Mouse (Mus musculus) midbrain, embryonic 14.5 days (tissue): ENCODE measurements at regions not wholly inside any gene's neighbourhood (a gene's known extent, or its start where the extent isn't known, plus 50 kb on each side); places are given as distances from the start of the nearest gene placed in this dataset.

Source experiments
- ATAC-seq: fragments of 200-750 bp; cut with Nextera tagmentation; 2 replicates; pipeline ENCODE4 v1.8.0; 2017; ENCODE audit warnings: moderate number of reproducible peaks, moderate library complexity; ENCODE audit not compliant: low FRiP score, low TSS enrichment
- DNase-seq: peaks from one replicate; pipeline ENCODE4 v3.0.0-alpha.2; 2015
- H3K27ac ChIP-seq: fragments of 300-500 bp; sonication (generic); replicated peaks from 2 replicates; pipeline ENCODE4 v1.5.1; 2014; ENCODE audit warnings: mild to moderate bottlenecking, low read depth, low read length, moderate library complexity
- H3K27me3 ChIP-seq: fragments of 300-500 bp; sonication (generic); 2 replicates; pipeline ENCODE4 v1.6.1; 2014; ENCODE audit warnings: low read length, control low read depth, mixed read lengths; ENCODE audit not compliant: control insufficient read depth, insufficient read depth
- H3K36me3 ChIP-seq: fragments of 300-500 bp; sonication (generic); 2 replicates; pipeline ENCODE4 v1.6.1; 2014; ENCODE audit warnings: low read length, control low read depth; ENCODE audit not compliant: control insufficient read depth, insufficient read depth
- H3K4me1 ChIP-seq: fragments of 300-500 bp; sonication (generic); 2 replicates; pipeline ENCODE4 v1.6.1; 2014; ENCODE audit warnings: mild to moderate bottlenecking, antibody characterized with exemption, low read length, control low read depth; ENCODE audit not compliant: control insufficient read depth, insufficient read depth
- H3K4me2 ChIP-seq: fragments of 300-500 bp; sonication (generic); 2 replicates; pipeline ENCODE4 v1.6.1; 2014; ENCODE audit warnings: mild to moderate bottlenecking, low read length, moderate library complexity
- H3K4me3 ChIP-seq: fragments of 300-500 bp; sonication (generic); replicated peaks from 2 replicates; pipeline ENCODE4 v1.5.1; 2014; ENCODE audit warnings: low read depth, low read length
- H3K9ac ChIP-seq: fragments of 300-500 bp; sonication (generic); replicated peaks from 2 replicates; pipeline ENCODE4 v1.6.1; 2014; ENCODE audit warnings: mild to moderate bottlenecking, low read length, moderate library complexity
- H3K9me3 ChIP-seq: fragments of 300-500 bp; sonication (generic); 2 replicates; pipeline ENCODE4 v1.6.1; 2016; ENCODE audit warnings: low read length, control low read depth, mixed read lengths; ENCODE audit not compliant: control insufficient read depth
- WGBS: fragments of 180-500 bp; shearing (Covaris S2); extraction: QIAGEN DNeasy Blood & Tissue Kit; methylation state at CpG from one replicate; pipeline ENCODE4 v1.1.7; 2014; 5-methylcytosine and 5-hydroxymethylcytosine counted together

DNA sequence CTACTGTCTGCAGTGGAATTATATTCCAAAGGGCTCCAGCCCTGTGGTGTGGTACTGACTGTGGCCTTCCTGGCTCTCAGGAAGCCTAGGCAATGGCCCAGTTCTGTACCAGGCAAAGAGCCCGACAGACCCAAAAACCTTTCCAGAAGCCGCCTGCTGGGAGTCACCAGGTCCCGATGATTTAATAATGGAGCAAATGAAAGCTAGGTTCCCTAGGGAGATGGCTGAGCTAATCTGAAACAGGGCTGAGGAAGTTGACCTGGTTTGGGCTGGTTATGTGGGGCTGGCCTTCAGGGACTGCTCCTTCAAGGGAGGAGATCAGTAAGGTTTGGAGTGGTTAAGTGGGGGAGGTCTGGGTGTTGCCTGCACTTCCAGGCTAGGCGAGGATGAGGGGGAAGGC, 298.1 kb downstream of the Matn1 start:
- H3K4me3 ChIP-seq = no peak overlapping the region
- no peak overlapping the region for H3K9ac ChIP-seq
- H3K36me3 ChIP-seq = no peaks in the 10 kb centered on the region
- no peak for DNase-seq
- no peak overlapping the region for H3K4me2 ChIP-seq
- no peaks in the 10 kb centered on the region for H3K9me3 ChIP-seq
- no peak for ATAC-seq
- no peak overlapping the region for H3K27ac ChIP-seq
- WGBS = 77% methylated on average over 4 of the region's 4 CpGs
- H3K27me3 ChIP-seq = no peaks in the 10 kb centered on the region
- H3K4me1 ChIP-seq = peaks cover 25% of the 10 kb centered on the region

DNA sequence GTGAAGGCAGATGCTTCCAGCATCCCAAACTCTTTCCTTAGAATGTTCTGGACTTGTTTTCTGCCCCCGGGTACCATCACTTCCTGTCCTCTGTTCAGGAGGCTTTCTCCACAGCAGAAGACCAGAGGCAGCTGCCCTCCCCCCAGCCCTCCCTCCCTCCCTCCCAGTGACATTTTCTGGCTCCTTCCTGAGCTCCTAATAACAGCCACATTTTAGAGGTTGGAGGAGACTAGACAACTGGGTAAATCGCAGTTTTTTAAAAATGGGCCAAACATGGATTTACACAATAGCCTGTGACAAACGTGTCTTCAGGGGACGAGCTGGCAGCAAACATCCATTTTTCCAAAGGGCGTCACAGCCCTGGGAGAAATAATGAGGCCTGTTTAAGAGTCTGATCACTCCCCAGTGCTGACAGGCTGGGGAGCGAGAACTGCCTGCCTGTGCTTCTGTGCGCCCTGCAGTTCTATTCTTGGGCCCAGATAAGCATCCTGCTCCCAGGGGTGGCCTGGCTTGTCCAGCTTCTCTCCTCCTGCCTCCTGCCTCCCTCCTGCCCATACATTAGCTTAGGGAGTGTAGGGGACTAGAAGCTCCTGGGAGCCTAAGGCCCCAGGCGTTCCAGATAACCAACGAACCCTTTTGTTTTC, 299.7 kb downstream of the Matn1 start:
- Histone ChIP-seq H3K27ac (peak overlapping the region; percentile 85), H3K4me3 (no peak overlapping the region), H3K36me3 (no peaks in the 10 kb centered on the region), H3K4me1 (peaks cover 25% of the 10 kb centered on the region), H3K9me3 (no peaks in the 10 kb centered on the region), H3K9ac (peak overlapping the region; percentile 40; the same call in 1 of the 2 replicates), H3K4me2 (no peak overlapping the region; the same call in 1 of the 2 replicates), H3K27me3 (no peaks in the 10 kb centered on the region)
- peak; percentile 72; the same call in 1 of the 2 replicates for ATAC-seq
- DNase-seq = peak; percentile 78
- 11% methylated on average over 9 of the region's 9 CpGs for WGBS

DNA sequence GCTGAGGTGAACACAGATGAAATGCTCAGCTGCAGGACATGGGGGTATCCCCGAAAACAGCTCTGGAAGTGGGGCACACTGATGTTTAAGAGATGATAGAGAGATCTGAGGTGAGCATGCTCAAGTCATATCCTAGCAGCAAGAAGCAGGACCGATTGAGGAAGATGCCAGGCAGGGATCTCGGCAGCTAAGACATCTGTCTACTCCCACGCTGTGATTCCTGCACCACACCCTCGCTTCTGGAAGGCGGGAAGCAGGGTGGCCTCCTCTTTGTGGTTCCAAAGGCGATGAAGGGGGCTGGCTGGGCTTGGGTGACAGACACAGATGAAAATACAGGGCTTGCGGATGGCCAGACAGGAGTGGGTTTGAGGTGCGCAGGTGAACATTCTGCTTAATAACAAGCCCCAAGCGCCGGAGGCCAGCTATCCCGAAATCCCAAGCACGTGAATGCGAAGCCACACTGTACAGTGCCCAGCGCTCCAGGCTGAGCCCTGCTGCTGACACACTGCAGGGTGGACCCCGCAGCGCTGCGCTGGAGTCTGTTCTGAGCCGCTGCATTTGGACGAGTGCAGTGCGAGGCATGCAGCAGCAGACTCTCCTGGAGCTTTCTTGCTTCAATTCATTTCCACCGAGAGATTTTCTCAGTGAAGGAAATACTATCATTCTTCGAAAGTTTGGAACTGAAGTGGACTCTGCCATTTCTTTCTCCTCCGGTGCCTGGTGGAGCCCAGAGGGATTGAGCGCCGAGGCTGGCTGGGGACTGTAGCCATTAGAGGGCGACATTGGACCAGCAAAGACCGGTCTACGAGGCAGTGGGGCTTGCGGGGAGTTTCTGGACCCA, 308.6 kb downstream of the Matn1 start:
- WGBS = 17% methylated on average over 30 of the region's 30 CpGs
- no peaks in the 10 kb centered on the region for H3K9me3 ChIP-seq
- H3K36me3 ChIP-seq = no peaks in the 10 kb centered on the region
- H3K4me1 ChIP-seq = peaks cover 6% of the 10 kb centered on the region; the same call in 1 of the 2 replicates
- H3K4me2 ChIP-seq = peak overlapping the region; percentile 49
- ATAC-seq (peak; percentile 70; the same call in 1 of the 2 replicates), DNase-seq (peak; percentile 91)
- H3K9ac ChIP-seq = 0 out of 2 replicates have a peak overlapping the region, but pooled peaks have one; percentile 16
- H3K27me3 ChIP-seq = no peaks in the 10 kb centered on the region
- no peak overlapping the region for H3K27ac ChIP-seq
- no peak overlapping the region for H3K4me3 ChIP-seq

DNA sequence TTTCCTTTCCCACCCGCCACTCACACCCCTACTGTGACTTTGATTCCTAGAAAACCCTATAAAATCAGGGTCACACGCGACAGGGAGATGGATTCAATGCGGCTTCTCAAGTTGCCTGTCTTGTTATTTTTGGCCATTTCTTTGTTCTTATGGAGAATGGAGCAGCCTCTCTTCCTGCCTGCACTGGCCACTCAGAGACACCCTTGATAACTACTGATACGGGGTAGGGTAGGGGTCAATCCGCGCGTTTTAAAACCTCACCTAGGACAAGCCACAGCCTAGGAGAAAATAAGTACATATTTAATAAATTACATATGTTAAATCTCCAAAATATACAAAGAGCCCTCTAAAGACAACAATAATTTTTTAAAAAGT, 309.2 kb downstream of the Matn1 start:
- Histone ChIP-seq H3K4me2 (peak overlapping the region; percentile 49), H3K9me3 (no peaks in the 10 kb centered on the region), H3K4me3 (no peak overlapping the region), H3K36me3 (no peaks in the 10 kb centered on the region), H3K9ac (no peak overlapping the region), H3K27me3 (no peaks in the 10 kb centered on the region), H3K27ac (no peak overlapping the region), H3K4me1 (peaks cover 6% of the 10 kb centered on the region; the same call in 1 of the 2 replicates)
- 4% methylated on average over 8 of the region's 8 CpGs for WGBS
- DNase-seq (no peak), ATAC-seq (no peak)

DNA sequence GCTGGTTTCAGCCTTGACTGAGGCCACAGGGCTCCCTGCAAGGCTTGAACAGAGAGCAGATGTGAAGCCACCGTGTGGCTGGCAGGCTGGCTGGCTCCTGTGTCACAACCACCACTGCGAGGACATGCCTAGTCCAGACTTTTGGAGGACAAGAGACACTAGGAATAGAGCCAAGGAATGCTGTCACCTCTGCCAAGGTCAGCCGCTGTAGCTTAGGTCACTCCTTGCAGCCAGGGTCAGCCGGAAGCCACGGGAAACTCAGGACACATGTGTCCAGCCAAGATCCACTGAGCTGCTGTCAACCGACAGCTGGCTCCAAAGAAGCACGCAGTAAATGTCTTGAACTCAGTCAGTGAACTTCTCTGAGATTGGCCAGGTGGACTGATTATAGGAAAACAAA, 310.1 kb downstream of the Matn1 start:
- ATAC-seq = no peak
- Histone ChIP-seq H3K27ac (no peak overlapping the region), H3K36me3 (no peaks in the 10 kb centered on the region), H3K4me1 (peaks cover 6% of the 10 kb centered on the region; the same call in 1 of the 2 replicates), H3K4me3 (no peak overlapping the region), H3K9ac (no peak overlapping the region), H3K4me2 (no peak overlapping the region), H3K27me3 (no peaks in the 10 kb centered on the region), H3K9me3 (no peaks in the 10 kb centered on the region)
- WGBS = 83% methylated on average over 7 of the region's 7 CpGs
- no peak for DNase-seq

DNA sequence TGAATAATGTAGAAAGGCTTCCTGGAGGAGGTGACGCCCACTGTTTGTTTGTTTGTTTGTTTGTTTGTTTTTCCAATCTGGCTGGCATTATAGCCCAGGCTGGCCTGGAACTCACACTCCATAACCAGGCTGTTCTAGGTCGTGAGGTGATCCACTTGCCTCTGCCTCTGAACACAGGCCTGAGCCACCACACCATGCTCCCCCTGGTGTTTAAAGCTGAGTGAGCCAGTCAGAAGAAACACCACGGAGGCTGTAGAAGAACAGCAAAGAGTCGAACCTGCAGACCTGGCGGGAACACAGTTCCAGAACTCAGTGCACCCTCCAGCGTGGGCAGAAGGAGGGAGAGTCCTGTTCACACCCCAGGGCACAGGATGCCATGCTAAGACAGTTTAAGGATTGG, 310.5 kb downstream of the Matn1 start:
- Histone ChIP-seq H3K36me3 (no peaks in the 10 kb centered on the region), H3K27me3 (no peaks in the 10 kb centered on the region), H3K27ac (no peak overlapping the region), H3K9ac (no peak overlapping the region), H3K4me3 (no peak overlapping the region), H3K9me3 (no peaks in the 10 kb centered on the region), H3K4me2 (no peak overlapping the region), H3K4me1 (peaks cover 6% of the 10 kb centered on the region; the same call in 1 of the 2 replicates)
- WGBS = 43% methylated on average over 6 of the region's 6 CpGs
- ATAC-seq = no peak
- peak; percentile 62 for DNase-seq

DNA sequence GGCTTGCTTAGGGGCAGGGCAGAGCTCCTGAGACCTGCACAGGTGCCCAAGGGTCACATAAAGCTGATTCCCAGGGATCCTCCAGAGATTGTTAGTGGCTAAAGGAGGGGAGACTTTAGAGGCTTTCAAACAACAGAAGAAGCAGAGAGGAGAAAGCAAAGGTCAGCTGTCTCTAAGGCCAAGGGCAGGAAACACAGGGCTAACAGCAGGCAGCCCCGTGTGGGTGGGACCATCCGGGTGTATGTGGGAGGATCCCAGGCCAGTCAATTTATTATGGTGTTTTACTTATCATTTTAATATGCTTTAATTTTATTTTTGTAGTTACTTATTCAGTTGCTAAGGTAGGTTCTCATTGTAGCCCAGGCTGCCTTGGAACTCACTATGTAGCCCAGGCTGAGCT, 317.1 kb downstream of the Matn1 start:
- no peaks in the 10 kb centered on the region for H3K36me3 ChIP-seq
- no peaks in the 10 kb centered on the region for H3K4me1 ChIP-seq
- no peak overlapping the region for H3K27ac ChIP-seq
- 59% methylated on average over 2 of the region's 2 CpGs for WGBS
- H3K27me3 ChIP-seq = no peaks in the 10 kb centered on the region; the same call in 1 of the 2 replicates
- ATAC-seq (no peak), DNase-seq (no peak)
- H3K4me2 ChIP-seq = no peak overlapping the region
- H3K9ac ChIP-seq = no peak overlapping the region
- H3K4me3 ChIP-seq = no peak overlapping the region
- H3K9me3 ChIP-seq = no peaks in the 10 kb centered on the region

DNA sequence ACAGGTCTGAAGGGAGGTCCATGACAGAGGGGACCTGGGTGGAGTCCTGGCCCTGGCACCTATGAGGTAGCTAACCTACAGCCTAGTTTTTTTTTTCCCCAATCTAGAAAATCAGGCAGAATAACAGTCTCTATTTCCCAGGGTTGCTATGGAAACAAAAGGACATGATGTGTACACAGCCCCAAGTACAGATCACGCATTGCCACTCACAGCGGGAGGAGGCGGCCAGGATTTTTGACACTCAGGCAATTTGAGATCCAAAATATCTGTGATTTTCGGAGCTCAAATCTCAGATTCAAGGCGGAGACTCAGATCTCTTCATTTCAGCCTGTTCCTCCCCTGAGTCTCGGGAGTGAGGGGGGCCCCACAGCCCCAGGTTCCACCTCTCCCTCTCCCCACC, 318.7 kb downstream of the Matn1 start:
- H3K27me3 ChIP-seq = no peaks in the 10 kb centered on the region; the same call in 1 of the 2 replicates
- no peak overlapping the region for H3K4me2 ChIP-seq
- no peaks in the 10 kb centered on the region for H3K36me3 ChIP-seq
- no peak overlapping the region for H3K27ac ChIP-seq
- WGBS = 66% methylated on average over 6 of the region's 6 CpGs
- ATAC-seq (no peak), DNase-seq (peak; percentile 60)
- H3K9me3 ChIP-seq = no peaks in the 10 kb centered on the region
- no peaks in the 10 kb centered on the region for H3K4me1 ChIP-seq
- H3K4me3 ChIP-seq = no peak overlapping the region
- no peak overlapping the region for H3K9ac ChIP-seq
